Mouse (Mus musculus): ENCODE data around the gene Crcp. TPM values are rescaled to one million over a fixed set of nuclear protein-coding genes. Genes with fewer than 3 reads are reported as not detected.

Gene Crcp
- 53.3 and 56.0 TPM in 2 replicates for polyA plus RNA-seq (2016; fragmentation: Nextera tagmentation; extraction: Ambion mirVana)

GRCm38 (mm10) chr5:130029142-130029897, at the start of gene Crcp, which contains the start of gene Asl:
Crcp (plus strand) TSS chr5:130029290.
Asl (minus strand) TSS chr5:130029247.
- peak within 1 kb of the TSS; percentile 70 for H3K9ac ChIP-seq
- peak; percentile 87 for ATAC-seq (ENCODE audit: low FRiP score)
- peak within 1 kb of the TSS; percentile 72 for H3K4me2 ChIP-seq (replicated peaks)
- peak within 1 kb of the TSS; percentile 57 for H3K4me3 ChIP-seq
- no peaks in the 10 kb centered on the region for H3K36me3 ChIP-seq
- peak within 1 kb of the TSS; percentile 91 for H3K27ac ChIP-seq
- H3K27me3 ChIP-seq = no peaks in the 10 kb centered on the region
- H3K9me3 ChIP-seq (replicated peaks) = no peaks in the 10 kb centered on the region
- H3K4me1 ChIP-seq = peaks cover 12% of the 10 kb centered on the region
- 2% methylated on average over 50 of the region's 51 CpGs for WGBS

- no peak for ATAC-seq (ENCODE audit: low FRiP score)
- 73% methylated on average over 3 of the region's 3 CpGs for WGBS
- no peaks in the 10 kb centered on the region for H3K27me3 ChIP-seq
- H3K9ac ChIP-seq = no peak overlapping the region
- peaks cover 14% of the 10 kb centered on the region for H3K36me3 ChIP-seq
- H3K27ac ChIP-seq = no peak overlapping the region
- no peak overlapping the region for H3K4me3 ChIP-seq
- no peak overlapping the region for H3K4me2 ChIP-seq (replicated peaks)
- no peaks in the 10 kb centered on the region; the same call in 1 of the 2 replicates for H3K4me1 ChIP-seq
- no peaks in the 10 kb centered on the region for H3K9me3 ChIP-seq (replicated peaks)
These were observed 48.9 kb upstream of the Crcp start for GRCm38 (mm10) chr5:129980216-129980615.

- 81% methylated on average over 13 of the region's 13 CpGs for WGBS
- H3K4me1 ChIP-seq = no peaks in the 10 kb centered on the region
- no peaks in the 10 kb centered on the region for H3K9me3 ChIP-seq (replicated peaks)
- H3K9ac ChIP-seq = no peak overlapping the region
- H3K27me3 ChIP-seq = no peaks in the 10 kb centered on the region
- ATAC-seq (ENCODE audit: low FRiP score) = no peak
- peaks cover 17% of the 10 kb centered on the region; the same call in 1 of the 2 replicates for H3K36me3 ChIP-seq
- H3K4me3 ChIP-seq = no peak overlapping the region
- no peak overlapping the region for H3K27ac ChIP-seq
- H3K4me2 ChIP-seq (replicated peaks) = no peak overlapping the region
These were observed 39.7 kb upstream of the Crcp start for GRCm38 (mm10) chr5:129989376-129989775.

GRCm38 (mm10) chr5:129991898-129992297, 37.2 kb upstream of the Crcp start:
- WGBS = 97% methylated on average over 5 of the region's 5 CpGs
- H3K4me2 ChIP-seq (replicated peaks) = no peak overlapping the region
- no peak overlapping the region for H3K9ac ChIP-seq
- no peak for ATAC-seq (ENCODE audit: low FRiP score)
- no peaks in the 10 kb centered on the region for H3K9me3 ChIP-seq (replicated peaks)
- no peak overlapping the region for H3K4me3 ChIP-seq
- no peak overlapping the region for H3K27ac ChIP-seq
- H3K36me3 ChIP-seq = peaks cover 13% of the 10 kb centered on the region; the same call in 1 of the 2 replicates
- H3K4me1 ChIP-seq = no peaks in the 10 kb centered on the region
- H3K27me3 ChIP-seq = no peaks in the 10 kb centered on the region

GRCm38 (mm10) chr5:129993374-129993773, 35.7 kb upstream of the Crcp start:
- WGBS = 94% methylated on average over 14 of the region's 14 CpGs
- no peak overlapping the region for H3K4me3 ChIP-seq
- no peaks in the 10 kb centered on the region for H3K4me1 ChIP-seq
- no peaks in the 10 kb centered on the region for H3K27me3 ChIP-seq
- no peak for ATAC-seq (ENCODE audit: low FRiP score)
- H3K4me2 ChIP-seq (replicated peaks) = no peak overlapping the region
- 0 out of 2 replicates have a peak, but pooled peaks cover 6% of the 10 kb centered on the region for H3K36me3 ChIP-seq
- no peak overlapping the region for H3K27ac ChIP-seq
- no peaks in the 10 kb centered on the region for H3K9me3 ChIP-seq (replicated peaks)
- no peak overlapping the region for H3K9ac ChIP-seq

GRCm38 (mm10) chr5:129994989-129995388, 34.1 kb upstream of the Crcp start:
- Histone ChIP-seq H3K4me3 (no peak overlapping the region), H3K27me3 (no peaks in the 10 kb centered on the region), H3K9me3 (replicated peaks) (no peaks in the 10 kb centered on the region), H3K36me3 (0 out of 2 replicates have a peak, but pooled peaks cover 4% of the 10 kb centered on the region), H3K27ac (no peak overlapping the region), H3K9ac (no peak overlapping the region), H3K4me2 (replicated peaks) (no peak overlapping the region), H3K4me1 (no peaks in the 10 kb centered on the region)
- no peak for ATAC-seq (ENCODE audit: low FRiP score)
- 94% methylated on average over 7 of the region's 7 CpGs for WGBS

GRCm38 (mm10) chr5:129997700-129998099, 31.4 kb upstream of the Crcp start:
- Histone ChIP-seq H3K4me3 (no peak overlapping the region), H3K9me3 (replicated peaks) (no peaks in the 10 kb centered on the region), H3K9ac (no peak overlapping the region), H3K27ac (no peak overlapping the region), H3K36me3 (0 out of 2 replicates have a peak, but pooled peaks cover 3% of the 10 kb centered on the region), H3K27me3 (no peaks in the 10 kb centered on the region), H3K4me2 (replicated peaks) (no peak overlapping the region), H3K4me1 (peaks cover 7% of the 10 kb centered on the region)
- no peak for ATAC-seq (ENCODE audit: low FRiP score)
- 75% methylated on average over 19 of the region's 19 CpGs for WGBS

- no peaks in the 10 kb centered on the region for H3K9me3 ChIP-seq (replicated peaks)
- no peak for ATAC-seq (ENCODE audit: low FRiP score)
- H3K4me3 ChIP-seq = no peak overlapping the region
- no peaks in the 10 kb centered on the region for H3K27me3 ChIP-seq
- no peak overlapping the region for H3K27ac ChIP-seq
- WGBS = 32% methylated on average over 4 of the region's 4 CpGs
- H3K4me1 ChIP-seq = peaks cover 11% of the 10 kb centered on the region
- no peak overlapping the region for H3K9ac ChIP-seq
- no peak overlapping the region for H3K4me2 ChIP-seq (replicated peaks)
- 0 out of 2 replicates have a peak, but pooled peaks cover 3% of the 10 kb centered on the region for H3K36me3 ChIP-seq
These were observed 30.0 kb upstream of the Crcp start for GRCm38 (mm10) chr5:129999097-129999496.

GRCm38 (mm10) chr5:130000735-130001134, 28.4 kb upstream of the Crcp start:
- H3K4me2 ChIP-seq (replicated peaks) = no peak overlapping the region
- H3K4me1 ChIP-seq = peaks cover 11% of the 10 kb centered on the region
- no peak overlapping the region for H3K27ac ChIP-seq
- WGBS = 91% methylated on average over 12 of the region's 12 CpGs
- 0 out of 2 replicates have a peak, but pooled peaks cover 3% of the 10 kb centered on the region for H3K36me3 ChIP-seq
- H3K9ac ChIP-seq = no peak overlapping the region
- H3K27me3 ChIP-seq = no peaks in the 10 kb centered on the region
- H3K4me3 ChIP-seq = no peak overlapping the region
- peaks cover 12% of the 10 kb centered on the region for H3K9me3 ChIP-seq (replicated peaks)
- ATAC-seq (ENCODE audit: low FRiP score) = no peak

GRCm38 (mm10) chr5:130001356-130001987, 27.6 kb upstream of the Crcp start:
- H3K4me1 ChIP-seq = peaks cover 11% of the 10 kb centered on the region
- no peaks in the 10 kb centered on the region for H3K27me3 ChIP-seq
- no peak for ATAC-seq (ENCODE audit: low FRiP score)
- H3K27ac ChIP-seq = no peak overlapping the region
- H3K4me2 ChIP-seq (replicated peaks) = peak overlapping the region; percentile 68
- 0 out of 2 replicates have a peak, but pooled peaks cover 3% of the 10 kb centered on the region for H3K36me3 ChIP-seq
- H3K9ac ChIP-seq = no peak overlapping the region
- H3K9me3 ChIP-seq (replicated peaks) = peaks cover 13% of the 10 kb centered on the region
- 73% methylated on average over 5 of the region's 5 CpGs for WGBS
- peak overlapping the region; percentile 55; the same call in 1 of the 2 replicates for H3K4me3 ChIP-seq

- peak within 1 kb of the TSS; percentile 65 for H3K9ac ChIP-seq
- H3K27ac ChIP-seq = peak within 1 kb of the TSS; percentile 37; the same call in 1 of the 2 replicates
- ATAC-seq (ENCODE audit: low FRiP score) = peak; percentile 86
- H3K4me2 ChIP-seq (replicated peaks) = peak within 1 kb of the TSS; percentile 68
- 0 out of 2 replicates have a peak, but pooled peaks cover 3% of the 10 kb centered on the region for H3K36me3 ChIP-seq
- H3K9me3 ChIP-seq (replicated peaks) = peaks cover 13% of the 10 kb centered on the region
- H3K4me3 ChIP-seq = peak within 1 kb of the TSS; percentile 55
- 1% methylated on average over 39 of the region's 39 CpGs for WGBS
- H3K4me1 ChIP-seq = peaks cover 11% of the 10 kb centered on the region
- no peaks in the 10 kb centered on the region for H3K27me3 ChIP-seq
These were observed 26.6 kb upstream of the Crcp start, which contains the start of gene Gusb for GRCm38 (mm10) chr5:130002301-130003146. Gusb (minus strand) TSS chr5:130003049.
